9 mouse cellular contexts compared by ENCODE assay signal in the genomic region with DNA sequence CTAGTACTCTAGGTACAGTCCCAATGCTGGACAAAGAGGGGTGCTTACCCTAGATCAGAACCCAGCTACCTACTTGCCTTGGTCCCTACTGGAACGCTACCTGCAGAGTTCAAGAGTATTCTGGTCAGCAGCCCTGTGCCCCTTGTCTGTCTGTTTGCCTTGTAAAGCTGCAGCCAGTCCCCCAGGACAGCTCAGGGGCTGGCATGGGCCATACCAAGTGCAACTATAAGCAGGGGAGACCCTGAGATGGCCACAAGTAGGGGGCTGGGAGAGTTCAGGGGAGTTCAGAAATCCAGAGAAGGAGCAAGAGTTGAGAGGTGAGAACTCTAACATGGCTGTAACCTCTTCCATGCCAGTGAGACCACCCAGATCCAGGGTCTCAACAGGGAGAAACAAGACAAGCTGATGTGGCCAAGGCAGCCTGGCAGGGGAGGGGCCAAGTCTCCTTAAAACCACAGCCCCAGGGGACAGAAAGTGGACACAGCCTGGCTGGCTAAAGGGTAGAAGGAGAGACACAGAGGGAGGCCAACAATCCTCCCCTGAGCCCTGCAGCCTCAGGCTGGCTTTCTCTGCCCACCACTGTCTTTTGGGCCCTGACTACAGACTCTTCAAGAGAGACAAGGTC. TPM values are rescaled to one million over a fixed set of nuclear protein-coding genes. Genes with fewer than 3 reads are reported as not detected.
DNase-seq lines count a peak whose midpoint lies in the region; ATAC-seq and TF ChIP-seq lines count a peak whose summit lies in the region.
"Had no signal": no experiment of that assay in that cellular context is flagged by ENCODE, and none has a peak within 500 bp of the region (broad histone marks: within the 10 kb centered on the region; RNA-seq: fewer than 3 reads in every experiment).

No protein-coding gene starts in this region.

- TF ChIP-seq POLR2A in thymus, adult 2 months (IDR thresholded peaks at IDR 0.05; ENCODE audit: control insufficient read depth, extremely low read depth, insufficient read depth, low read length, poor library complexity) = no peak

- no peaks in the 10 kb centered on the region for H3K27me3 ChIP-seq in heart, embryonic 12.5 days (replicated peaks)
- H3K27me3 ChIP-seq in G1E (ENCODE audit: insufficient read depth, low read length) = peaks cover 2% of the 10 kb centered on the region; the same call in 1 of the 2 replicates
- no peaks in the 10 kb centered on the region; the same call in 1 of the 2 replicates for H3K27me3 ChIP-seq in hindbrain, embryonic 13.5 days
- peaks cover 3% of the 10 kb centered on the region; the same call in 1 of the 2 replicates for H3K27me3 ChIP-seq in midbrain, embryonic 10.5 days (ENCODE audit: low read depth, poor library complexity, severe bottlenecking)
- H3K27me3 ChIP-seq in thymus, adult 2 months (ENCODE audit: control insufficient read depth, insufficient read depth, low read length) = no peaks in the 10 kb centered on the region

- peaks cover 33% of the 10 kb centered on the region for H3K36me3 ChIP-seq in heart, embryonic 12.5 days
- peaks cover 79% of the 10 kb centered on the region for H3K36me3 ChIP-seq in G1E (replicated peaks)
- peaks cover 35% of the 10 kb centered on the region for H3K36me3 ChIP-seq in hindbrain, embryonic 13.5 days
- H3K36me3 ChIP-seq in midbrain, embryonic 10.5 days = peaks cover 35% of the 10 kb centered on the region
- H3K36me3 ChIP-seq in thymus, adult 2 months (ENCODE audit: control insufficient read depth, insufficient read depth, low read length) = peaks cover 5% of the 10 kb centered on the region

- H3K4me1 ChIP-seq in heart, embryonic 12.5 days (replicated peaks) = peaks cover 56% of the 10 kb centered on the region
- peaks cover 80% of the 10 kb centered on the region for H3K4me1 ChIP-seq in G1E (ENCODE audit: insufficient read depth, low read depth, low read length)
- H3K4me1 ChIP-seq in hindbrain, embryonic 13.5 days (replicated peaks) = peaks cover 53% of the 10 kb centered on the region
- peaks cover 63% of the 10 kb centered on the region for H3K4me1 ChIP-seq in midbrain, embryonic 10.5 days
- peaks cover 17% of the 10 kb centered on the region for H3K4me1 ChIP-seq in thymus, adult 2 months (replicated peaks; ENCODE audit: control insufficient read depth, insufficient read depth, low read length)

- H3K9ac ChIP-seq in heart, embryonic 12.5 days = peak overlapping the region; percentile 42
- H3K9ac ChIP-seq in hindbrain, embryonic 13.5 days = no peak overlapping the region; the same call in 1 of the 2 replicates

- H3K27ac ChIP-seq in heart, embryonic 12.5 days (ENCODE audit: poor library complexity, severe bottlenecking) = peak overlapping the region; percentile 22; the same call in 1 of the 2 replicates
- H3K27ac ChIP-seq in hindbrain, embryonic 13.5 days = 0 out of 2 replicates have a peak overlapping the region, but pooled peaks have one; percentile 5
- peak overlapping the region; percentile 71 for H3K27ac ChIP-seq in midbrain, embryonic 10.5 days (replicated peaks)
- H3K27ac ChIP-seq in thymus, adult 2 months (ENCODE audit: control insufficient read depth, insufficient read depth, low read length) = no peak overlapping the region
- H3K27ac ChIP-seq: macrophage had no signal

- DNase-seq in heart, postnatal 4 days = no peak
- DNase-seq in G1E (ENCODE audit: low spot score) = no peak
- DNase-seq in midbrain, embryonic 10.5 days (ENCODE audit: low spot score) = peak; percentile 29
- no peak for DNase-seq in cerebellum, adult 11 months
- DNase-seq in left cerebral cortex, postnatal 10 days (ENCODE audit: extremely low spot score in 1 of 2, low spot score in 2 of 2) = no peak
- DNase-seq in thymus, adult 2 months = no peak

- intact Hi-C loops in left cerebral cortex, postnatal 10 days (cut with DNase I) = no loop called here

- peak overlapping the region; percentile 98 for H3K4me2 ChIP-seq in heart, embryonic 12.5 days
- H3K4me2 ChIP-seq in hindbrain, embryonic 13.5 days = peak overlapping the region; percentile 20

- WGBS in heart, embryonic 12.5 days = 61% methylated on average over 1 of the region's 1 CpGs
- WGBS in hindbrain, embryonic 13.5 days = 65% methylated on average over 1 of the region's 1 CpGs
- 71% methylated on average over 1 of the region's 1 CpGs for WGBS in midbrain, embryonic 10.5 days
- WGBS in thymus, adult 2 months = 94% methylated on average over 1 of the region's 1 CpGs

- no peaks in the 10 kb centered on the region for H3K9me3 ChIP-seq in heart, embryonic 12.5 days (replicated peaks)
- no peaks in the 10 kb centered on the region for H3K9me3 ChIP-seq in G1E (replicated peaks)
- H3K9me3 ChIP-seq in hindbrain, embryonic 13.5 days = no peaks in the 10 kb centered on the region
- no peaks in the 10 kb centered on the region for H3K9me3 ChIP-seq in midbrain, embryonic 10.5 days (replicated peaks)

- 0 out of 2 replicates have a peak overlapping the region, but pooled peaks have one; percentile 4 for H3K4me3 ChIP-seq in heart, embryonic 12.5 days
- peak overlapping the region; percentile 95; the same call in 1 of the 2 replicates for H3K4me3 ChIP-seq in G1E (ENCODE audit: low read depth, low read length)
- no peak overlapping the region for H3K4me3 ChIP-seq in hindbrain, embryonic 13.5 days
- H3K4me3 ChIP-seq in midbrain, embryonic 10.5 days = peak overlapping the region; percentile 23; the same call in 1 of the 2 replicates
- no peak overlapping the region for H3K4me3 ChIP-seq in thymus, adult 2 months (ENCODE audit: control insufficient read depth, insufficient read depth, low read length)

- TF ChIP-seq CTCF in G1E (IDR thresholded peaks at IDR 0.05; ENCODE audit: low read depth, low read length) = no peak
- TF ChIP-seq CTCF in thymus, adult 2 months (IDR thresholded peaks at IDR 0.05; ENCODE audit: borderline replicate concordance, control insufficient read depth, extremely low read depth, insufficient read depth, low read length, poor library complexity) = no peak

- no peak for ATAC-seq in heart, embryonic 12.5 days (ENCODE audit: insufficient number of reproducible peaks, low FRiP score)
- no peak for ATAC-seq in G1E (ENCODE audit: extremely low read depth, insufficient number of reproducible peaks, low FRiP score, poor library complexity, severe bottlenecking)
- no peak for ATAC-seq in hindbrain, embryonic 13.5 days (ENCODE audit: low FRiP score)

RNA-seq across cellular contexts. Expression of a gene that starts 4.1 kb away (rescaled TPM):
- 40.0 and 41.6 TPM in 2 replicates for polyA plus RNA-seq in heart, embryonic 12.5 days (2016; fragmentation: Nextera tagmentation; extraction: Ambion mirVana)
- 10 to 100 TPM; 16.7 to 16.9 TPM for total RNA-seq in heart, postnatal 4 days (2021)
- total RNA-seq in G1E (2014; fragmentation: Nextera tagmentation) (169 and 188 TPM in 2 replicates), G1E (2017) (81.6 and 85.9 TPM in 2 replicates)
- 380 and 438 TPM in 2 replicates for polyA plus RNA-seq in G1E (2012)
- polyA plus RNA-seq in hindbrain, embryonic 13.5 days (2015; fragmentation: Nextera tagmentation; extraction: Ambion mirVana) = 50.9 and 52.4 TPM in 2 replicates
- 60.0 and 63.8 TPM in 2 replicates for polyA plus RNA-seq in midbrain, embryonic 10.5 days (2016; fragmentation: Nextera tagmentation; extraction: Ambion mirVana)
- 10 to 100 TPM; 51.8 to 53.7 TPM for total RNA-seq in left cerebral cortex, postnatal 10 days (2021)
- 159 and 177 TPM in 2 replicates for polyA plus RNA-seq in thymus, adult 2 months (2012; rRNA removed)

RNA-seq across cellular contexts. Expression of a gene that starts 10.2 kb away (rescaled TPM):
- 0.54 and 0.98 TPM in 2 replicates for polyA plus RNA-seq in heart, embryonic 12.5 days (2016; fragmentation: Nextera tagmentation; extraction: Ambion mirVana)
- total RNA-seq in heart, postnatal 4 days (2021) = under 1 TPM; 0.31 to 0.34 TPM
- 9.0 and 10.2 TPM in 2 replicates for total RNA-seq in G1E (2014; fragmentation: Nextera tagmentation)
- 2.0 and 4.5 TPM in 2 replicates for total RNA-seq in G1E (2017)
- polyA plus RNA-seq in G1E (2012) = 0.85 and 2.4 TPM in 2 replicates
- polyA plus RNA-seq in hindbrain, embryonic 13.5 days (2015; fragmentation: Nextera tagmentation; extraction: Ambion mirVana) = 0.10 and 0.43 TPM in 2 replicates
- 0.72 and 1.5 TPM in 2 replicates for polyA plus RNA-seq in midbrain, embryonic 10.5 days (2016; fragmentation: Nextera tagmentation; extraction: Ambion mirVana)
- not detected for total RNA-seq in left cerebral cortex, postnatal 10 days (2021)
- polyA plus RNA-seq in thymus, adult 2 months (2012; rRNA removed) = 0.27 and 0.32 TPM in 2 replicates
- polyA plus RNA-seq: macrophage had no signal

RNA-seq across cellular contexts. Expression of a gene that starts 37.7 kb away (rescaled TPM):
- polyA plus RNA-seq in heart, embryonic 12.5 days (2016; fragmentation: Nextera tagmentation; extraction: Ambion mirVana) = 13.4 and 13.8 TPM in 2 replicates
- total RNA-seq in heart, postnatal 4 days (2021) = 10 to 100 TPM; 11.8 to 12.7 TPM
- total RNA-seq in G1E (2014; fragmentation: Nextera tagmentation) (not detected in 2 replicates), G1E (2017) (not detected in 2 replicates)
- polyA plus RNA-seq in G1E (2012) = not detected in 2 replicates
- polyA plus RNA-seq in hindbrain, embryonic 13.5 days (2015; fragmentation: Nextera tagmentation; extraction: Ambion mirVana) = 15.2 and 15.4 TPM in 2 replicates
- 12.4 and 14.1 TPM in 2 replicates for polyA plus RNA-seq in midbrain, embryonic 10.5 days (2016; fragmentation: Nextera tagmentation; extraction: Ambion mirVana)
- 10 to 100 TPM; 13.2 to 13.5 TPM for total RNA-seq in left cerebral cortex, postnatal 10 days (2021)
- polyA plus RNA-seq in thymus, adult 2 months (2012; rRNA removed) = 7.9 and 9.7 TPM in 2 replicates

Comparison
In these comparisons a context has a peak if more than half of its experiments do, and no peak if none do; other contexts are left out.
1. H3K4me3 ChIP-seq: peak in heart, embryonic 12.5 days (single experiment), G1E (single experiment) and midbrain, embryonic 10.5 days (single experiment); none in hindbrain, embryonic 13.5 days (single experiment) and thymus, adult 2 months (single experiment).